ENCODE assay signal across 9 mouse cellular contexts in genomic region chr11:106159921-106160840, GRCm38 (mm10). TPM values are rescaled to one million over a fixed set of nuclear protein-coding genes. Genes with fewer than 3 reads are reported as not detected.
DNase-seq lines count a peak whose midpoint lies in the region; ATAC-seq and TF ChIP-seq lines count a peak whose summit lies in the region.
"Had no signal": no experiment of that assay in that cellular context is flagged by ENCODE, and none has a peak within 500 bp of the region (broad histone marks: within the 10 kb centered on the region; RNA-seq: fewer than 3 reads in every experiment).

No protein-coding gene starts in this region.

- H3K27ac ChIP-seq in bone marrow, adult 2 months (ENCODE audit: control insufficient read depth, insufficient read depth, low read depth, low read length, poor library complexity), result peak overlapping the region; percentile 99
- H3K27ac ChIP-seq in embryonic fibroblast, embryonic 13.5 days (ENCODE audit: insufficient read depth, low read length), result peak overlapping the region; percentile 54
- peak overlapping the region; percentile 90 for H3K27ac ChIP-seq in heart, embryonic 15.5 days
- H3K27ac ChIP-seq in liver, embryonic 13.5 days, result peak overlapping the region; percentile 80
- H3K27ac ChIP-seq in stomach, embryonic 15.5 days, result peak overlapping the region; percentile 94

- peak overlapping the region; percentile 97 for H3K4me2 ChIP-seq in heart, embryonic 15.5 days
- peak overlapping the region; percentile 96 for H3K4me2 ChIP-seq in liver, embryonic 13.5 days
- peak overlapping the region; percentile 92 for H3K4me2 ChIP-seq in stomach, embryonic 15.5 days

- DNase-seq in CD4-positive, CD25-positive, alpha-beta regulatory T cell, adult 2 months (ENCODE audit: low read depth, low spot score), result peak; percentile 86
- peak; percentile 90 for DNase-seq in kidney, postnatal 10 days
- DNase-seq in liver, embryonic 13.5 days, result peak; percentile 32
- DNase-seq in natural killer cell, adult 2 months (ENCODE audit: low spot score in 2 of 2), result peak; percentile 65 to 73

- 2% methylated on average over 106 of the region's 106 CpGs for WGBS in bone marrow, adult 2 months
- 1% methylated on average over 89 of the region's 106 CpGs for WGBS in heart, embryonic 15.5 days
- WGBS in liver, embryonic 13.5 days (ENCODE audit: insufficient replicate concordance), result under 1% methylated on average over 87 of the region's 106 CpGs
- under 1% methylated on average over 97 of the region's 106 CpGs for WGBS in stomach, embryonic 15.5 days

- peaks cover 19% of the 10 kb centered on the region for H3K36me3 ChIP-seq in heart, embryonic 15.5 days
- H3K36me3 ChIP-seq in liver, embryonic 13.5 days, result peaks cover 32% of the 10 kb centered on the region
- H3K36me3 ChIP-seq in stomach, embryonic 15.5 days, result peaks cover 24% of the 10 kb centered on the region

- peaks cover 6% of the 10 kb centered on the region for H3K4me1 ChIP-seq in bone marrow, adult 2 months (ENCODE audit: control insufficient read depth, insufficient read depth, low read length)
- H3K4me1 ChIP-seq in embryonic fibroblast, embryonic 13.5 days (ENCODE audit: control insufficient read depth, insufficient read depth, low read length), result no peaks in the 10 kb centered on the region
- H3K4me1 ChIP-seq in heart, embryonic 15.5 days (replicated peaks), result peaks cover 39% of the 10 kb centered on the region
- peaks cover 52% of the 10 kb centered on the region for H3K4me1 ChIP-seq in liver, embryonic 13.5 days (replicated peaks)
- peaks cover 23% of the 10 kb centered on the region for H3K4me1 ChIP-seq in stomach, embryonic 15.5 days

- peak; percentile 76 for ATAC-seq in heart, embryonic 15.5 days (replicated peaks; ENCODE audit: insufficient number of reproducible peaks, insufficient read depth, low FRiP score, low read depth)
- ATAC-seq in liver, embryonic 13.5 days (ENCODE audit: low read depth), result peak; percentile 65
- peak; percentile 56 for ATAC-seq in stomach, embryonic 15.5 days (ENCODE audit: insufficient read depth, low FRiP score, low read depth)

- peak; percentile 55; the same call in 1 of the 2 replicates for TF ChIP-seq POLR2A in bone marrow, adult 2 months (IDR thresholded peaks at IDR 0.05; ENCODE audit: borderline replicate concordance, control insufficient read depth, low read depth, low read length)
- TF ChIP-seq POLR2A in embryonic fibroblast, embryonic 13.5 days (IDR thresholded peaks at IDR 0.05; ENCODE audit: low read depth, low read length), result peak; percentile 81

- peak overlapping the region; percentile 93 for H3K9ac ChIP-seq in heart, embryonic 15.5 days
- H3K9ac ChIP-seq in liver, embryonic 13.5 days, result peak overlapping the region; percentile 79
- peak overlapping the region; percentile 83 for H3K9ac ChIP-seq in stomach, embryonic 15.5 days

- H3K27me3 ChIP-seq in heart, embryonic 15.5 days, result no peaks in the 10 kb centered on the region
- peaks cover 32% of the 10 kb centered on the region for H3K27me3 ChIP-seq in liver, embryonic 13.5 days
- H3K27me3 ChIP-seq in stomach, embryonic 15.5 days (replicated peaks), result no peaks in the 10 kb centered on the region

- peak overlapping the region; percentile 93 for H3K4me3 ChIP-seq in bone marrow, adult 2 months (replicated peaks; ENCODE audit: control insufficient read depth, low read depth, low read length)
- H3K4me3 ChIP-seq in embryonic fibroblast, embryonic 13.5 days (ENCODE audit: insufficient read depth, low read length), result peak overlapping the region; percentile 54
- peak overlapping the region; percentile 89 for H3K4me3 ChIP-seq in heart, embryonic 15.5 days
- H3K4me3 ChIP-seq in liver, embryonic 13.5 days (replicated peaks), result peak overlapping the region; percentile 74
- peak overlapping the region; percentile 85 for H3K4me3 ChIP-seq in stomach, embryonic 15.5 days (replicated peaks)

- no peak; the same call in 1 of the 2 replicates for TF ChIP-seq CTCF in bone marrow, adult 2 months (IDR thresholded peaks at IDR 0.05; ENCODE audit: control insufficient read depth, insufficient read depth, low read length)
- no peak for TF ChIP-seq CTCF in embryonic fibroblast, embryonic 13.5 days (IDR thresholded peaks at IDR 0.05; ENCODE audit: borderline replicate concordance, insufficient read depth, low read length)

- no peaks in the 10 kb centered on the region for H3K9me3 ChIP-seq in heart, embryonic 15.5 days (replicated peaks)
- no peaks in the 10 kb centered on the region for H3K9me3 ChIP-seq in liver, embryonic 13.5 days (replicated peaks)
- no peaks in the 10 kb centered on the region for H3K9me3 ChIP-seq in stomach, embryonic 15.5 days

RNA-seq across cellular contexts. Expression of gene Gm10840, which starts 0.5 kb away (rescaled TPM):
- polyA plus RNA-seq in bone marrow, adult 2 months (2011; ENCODE audit: insufficient read depth, insufficient read length, low replicate concordance, missing spikeins), result not detected in 2 replicates
- polyA plus RNA-seq in embryonic fibroblast, embryonic 13.5 days (2011; ENCODE audit: insufficient read length, low read depth, missing spikeins), result not detected in 2 replicates
- not detected in 2 replicates for polyA plus RNA-seq in heart, embryonic 15.5 days (2015; fragmentation: Nextera tagmentation; extraction: Ambion mirVana)
- polyA plus RNA-seq in liver, embryonic 13.5 days (2015; fragmentation: Nextera tagmentation; extraction: Ambion mirVana), result not detected in 2 replicates
- polyA plus RNA-seq in stomach, embryonic 15.5 days (2015; fragmentation: Nextera tagmentation; extraction: Ambion mirVana), result not detected in 2 replicates
- polyA plus RNA-seq: frontal cortex, adult 2 months had no signal

RNA-seq across cellular contexts. Expression of gene Limd2, which starts 0.5 kb away (rescaled TPM):
- 45.8 and 98.2 TPM in 2 replicates for polyA plus RNA-seq in bone marrow, adult 2 months (2011; ENCODE audit: insufficient read depth, insufficient read length, low replicate concordance, missing spikeins)
- polyA plus RNA-seq in embryonic fibroblast, embryonic 13.5 days (2011; ENCODE audit: insufficient read length, low read depth, missing spikeins), result 67.2 and 70.6 TPM in 2 replicates
- 75.9 and 110 TPM in 2 replicates for polyA plus RNA-seq in heart, embryonic 15.5 days (2015; fragmentation: Nextera tagmentation; extraction: Ambion mirVana)
- 82.2 and 87.8 TPM in 2 replicates for polyA plus RNA-seq in liver, embryonic 13.5 days (2015; fragmentation: Nextera tagmentation; extraction: Ambion mirVana)
- 117 and 136 TPM in 2 replicates for polyA plus RNA-seq in stomach, embryonic 15.5 days (2015; fragmentation: Nextera tagmentation; extraction: Ambion mirVana)

RNA-seq across cellular contexts. Expression of gene Strada, which starts 41.8 kb away (rescaled TPM):
- 9.2 and 21.7 TPM in 2 replicates for polyA plus RNA-seq in bone marrow, adult 2 months (2011; ENCODE audit: insufficient read depth, insufficient read length, low replicate concordance, missing spikeins)
- polyA plus RNA-seq in embryonic fibroblast, embryonic 13.5 days (2011; ENCODE audit: insufficient read length, low read depth, missing spikeins), result 22.4 and 24.0 TPM in 2 replicates
- polyA plus RNA-seq in heart, embryonic 15.5 days (2015; fragmentation: Nextera tagmentation; extraction: Ambion mirVana), result 16.5 and 20.0 TPM in 2 replicates
- polyA plus RNA-seq in liver, embryonic 13.5 days (2015; fragmentation: Nextera tagmentation; extraction: Ambion mirVana), result 9.4 and 10.5 TPM in 2 replicates
- polyA plus RNA-seq in stomach, embryonic 15.5 days (2015; fragmentation: Nextera tagmentation; extraction: Ambion mirVana), result 16.7 and 18.6 TPM in 2 replicates

RNA-seq across cellular contexts. Expression of gene Ccdc47, which starts 56.0 kb away (rescaled TPM):
- polyA plus RNA-seq in bone marrow, adult 2 months (2011; ENCODE audit: insufficient read depth, insufficient read length, low replicate concordance, missing spikeins), result 24.4 and 27.9 TPM in 2 replicates
- polyA plus RNA-seq in embryonic fibroblast, embryonic 13.5 days (2011; ENCODE audit: insufficient read length, low read depth, missing spikeins), result 101 and 110 TPM in 2 replicates
- polyA plus RNA-seq in heart, embryonic 15.5 days (2015; fragmentation: Nextera tagmentation; extraction: Ambion mirVana), result 87.3 and 88.2 TPM in 2 replicates
- polyA plus RNA-seq in liver, embryonic 13.5 days (2015; fragmentation: Nextera tagmentation; extraction: Ambion mirVana), result 41.5 and 50.9 TPM in 2 replicates
- polyA plus RNA-seq in stomach, embryonic 15.5 days (2015; fragmentation: Nextera tagmentation; extraction: Ambion mirVana), result 92.1 and 95.0 TPM in 2 replicates

RNA-seq across cellular contexts. Expression of gene Ddx42, which starts 56.5 kb away (rescaled TPM):
- 20.2 and 33.5 TPM in 2 replicates for polyA plus RNA-seq in bone marrow, adult 2 months (2011; ENCODE audit: insufficient read depth, insufficient read length, low replicate concordance, missing spikeins)
- polyA plus RNA-seq in embryonic fibroblast, embryonic 13.5 days (2011; ENCODE audit: insufficient read length, low read depth, missing spikeins), result 55.0 and 58.3 TPM in 2 replicates
- polyA plus RNA-seq in heart, embryonic 15.5 days (2015; fragmentation: Nextera tagmentation; extraction: Ambion mirVana), result 41.1 and 47.3 TPM in 2 replicates
- 26.8 and 31.6 TPM in 2 replicates for polyA plus RNA-seq in liver, embryonic 13.5 days (2015; fragmentation: Nextera tagmentation; extraction: Ambion mirVana)
- polyA plus RNA-seq in stomach, embryonic 15.5 days (2015; fragmentation: Nextera tagmentation; extraction: Ambion mirVana), result 58.1 and 66.2 TPM in 2 replicates

Comparison
In these comparisons a context has a peak if more than half of its experiments do, and no peak if none do; other contexts are left out.
1. Peak in every context shown above with its lines: DNase-seq, ATAC-seq, H3K4me3 ChIP-seq and H3K27ac ChIP-seq.
2. DNase-seq: peak in every context shown above with its lines; median percentile 90 in kidney, postnatal 10 days; 86 in CD4-positive, CD25-positive, alpha-beta regulatory T cell, adult 2 months; 69 in natural killer cell, adult 2 months; 32 in liver, embryonic 13.5 days.